Mouse (Mus musculus) cortical plate, adult 2 months (tissue): ENCODE measurements around the gene Ushbp1. TPM values are rescaled to one million over a fixed set of nuclear protein-coding genes. Genes with fewer than 3 reads are reported as not detected.
A peak's percentile ranks its signal among the peaks of the same experiment; 100 is the strongest.

ENCODE experiments used
- H3K27ac ChIP-seq: fragments of 200-500 bp; 2 replicates; pipeline ENCODE4 v1.5.1; 2012; ENCODE audit warnings: low read length, control low read depth, inconsistent platforms; ENCODE audit not compliant: insufficient read depth
- H3K4me1 ChIP-seq: fragments of 200-500 bp; 2 replicates; pipeline ENCODE4 v1.6.1; 2011; ENCODE audit warnings: low read length; ENCODE audit not compliant: control insufficient read depth, insufficient read depth
- H3K4me3 ChIP-seq: fragments of 200-500 bp; 2 replicates; pipeline ENCODE4 v1.5.1; 2011; ENCODE audit warnings: mild to moderate bottlenecking, low read length, control low read depth; ENCODE audit not compliant: insufficient read depth
- CTCF ChIP-seq: fragments of 200-500 bp; IDR thresholded peaks from 2 replicates; pipeline ENCODE4 v1.5.1; 2011; ENCODE audit warnings: mild to moderate bottlenecking, control low read depth, low read length; ENCODE audit not compliant: insufficient read depth; ENCODE audit errors: extremely low read depth
- POLR2A ChIP-seq: fragments of 200-500 bp; IDR thresholded peaks from 2 replicates; pipeline ENCODE4 v1.6.1; 2011; ENCODE audit warnings: mild to moderate bottlenecking, low read length, control low read depth; ENCODE audit not compliant: insufficient read depth; ENCODE audit errors: extremely low read depth
- polyA plus RNA-seq: library from polyadenylated mRNA; depleted of rRNA; stranded (reverse); fragments of >200 nt; gene quantifications from 2 replicates; pipeline ENCODE4 v1.2.3, GENCODE M21; 2012

The Ushbp1 gene
- polyA plus RNA-seq, 1 experiment, result 9.0 TPM

DNA sequence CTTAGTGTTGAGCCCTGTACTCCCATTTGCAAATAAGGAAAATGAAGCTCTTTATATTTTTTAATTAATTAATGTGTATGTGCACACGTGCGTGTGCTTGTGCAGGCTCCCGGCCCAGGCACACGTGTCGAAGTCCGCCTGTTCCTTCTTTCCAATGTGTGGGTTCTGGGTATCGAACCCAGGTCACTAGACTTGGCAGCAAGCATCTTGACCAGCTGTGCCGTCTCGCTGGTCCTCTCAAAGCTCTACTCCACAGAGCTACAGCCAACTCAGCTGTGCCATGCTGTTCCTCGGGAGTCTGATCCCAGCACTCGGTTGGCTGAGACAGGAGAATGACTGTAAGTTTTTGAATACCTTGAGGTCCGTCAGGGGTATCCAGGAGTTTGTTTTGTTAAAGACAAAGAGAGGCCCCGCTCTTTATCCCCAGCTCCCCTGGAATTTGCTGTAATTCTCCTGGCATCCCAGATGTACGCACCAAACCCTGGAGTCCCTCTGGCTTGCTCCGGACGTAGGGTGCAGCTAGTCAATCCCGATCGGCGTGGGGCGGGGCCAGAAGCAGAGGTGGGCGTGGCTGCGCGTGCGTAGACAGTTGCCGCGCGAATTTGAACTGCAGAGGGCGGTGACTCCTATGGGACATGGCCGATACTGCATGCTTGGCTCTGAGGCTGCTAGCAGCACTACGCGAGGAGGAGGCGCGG is 9.9 kb upstream of the Ushbp1 start, which contains the start of gene Ankle1:
Gene Ankle1, plus strand, starts transcription at position 610 of the 698 bp plus-strand sequence.
- peak within 1 kb of the TSS; percentile 37 for H3K4me3 ChIP-seq
- H3K4me1 ChIP-seq, result 0 out of 2 replicates have a peak, but pooled peaks cover 1% of the 10 kb centered on the region
- no peak within 1 kb of the TSS for H3K27ac ChIP-seq
- TF ChIP-seq CTCF, result peak; percentile 36
- TF ChIP-seq POLR2A, result peak; percentile 84

DNA sequence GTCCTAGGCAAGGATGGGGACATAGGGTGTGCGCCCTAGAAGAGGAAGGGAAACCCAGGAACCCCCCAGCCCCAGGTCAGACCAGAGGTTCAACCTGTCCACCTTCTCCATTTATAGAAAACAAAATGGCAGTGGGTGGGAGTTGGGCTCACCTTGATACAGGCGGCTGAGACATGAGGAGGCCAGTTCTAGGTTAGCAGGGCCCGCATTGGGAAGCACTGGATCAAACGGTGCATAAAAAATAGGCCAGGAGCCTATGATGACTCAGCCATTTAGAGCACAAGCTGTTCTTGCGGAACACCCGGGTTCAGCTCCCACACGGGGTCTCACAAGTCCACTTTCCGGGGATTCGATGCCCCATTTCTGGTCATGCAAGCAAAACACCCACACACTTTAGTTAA is 9.3 kb upstream of the Ushbp1 start:
- Histone ChIP-seq H3K4me3 (no peak overlapping the region; the same call in 1 of the 2 replicates), H3K4me1 (0 out of 2 replicates have a peak, but pooled peaks cover 1% of the 10 kb centered on the region), H3K27ac (no peak overlapping the region)
- no peak for TF ChIP-seq CTCF
- no peak for TF ChIP-seq POLR2A

DNA sequence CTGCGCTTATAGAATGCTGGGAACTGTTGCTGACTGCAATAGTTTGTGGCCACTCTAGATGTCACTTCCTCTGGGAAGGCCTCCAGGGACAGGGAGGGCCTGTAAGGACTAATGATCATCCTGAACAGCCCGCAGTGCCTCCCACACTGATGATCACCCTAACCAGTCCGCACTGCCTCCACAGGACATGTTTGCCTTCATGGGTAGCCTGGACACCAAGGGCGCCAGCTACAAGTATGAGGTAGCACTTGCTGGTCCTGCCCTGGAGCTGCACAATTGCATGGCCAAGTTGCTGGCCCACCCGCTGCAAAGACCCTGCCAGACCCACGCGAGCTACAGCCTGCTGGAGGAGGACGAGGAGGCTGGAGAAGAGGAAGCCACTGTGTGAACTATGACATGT is 8.4 kb upstream of the Ushbp1 start:
- Histone ChIP-seq H3K27ac (no peak overlapping the region), H3K4me3 (no peak overlapping the region), H3K4me1 (0 out of 2 replicates have a peak, but pooled peaks cover 1% of the 10 kb centered on the region)
- no peak for TF ChIP-seq POLR2A
- TF ChIP-seq CTCF, result no peak

DNA sequence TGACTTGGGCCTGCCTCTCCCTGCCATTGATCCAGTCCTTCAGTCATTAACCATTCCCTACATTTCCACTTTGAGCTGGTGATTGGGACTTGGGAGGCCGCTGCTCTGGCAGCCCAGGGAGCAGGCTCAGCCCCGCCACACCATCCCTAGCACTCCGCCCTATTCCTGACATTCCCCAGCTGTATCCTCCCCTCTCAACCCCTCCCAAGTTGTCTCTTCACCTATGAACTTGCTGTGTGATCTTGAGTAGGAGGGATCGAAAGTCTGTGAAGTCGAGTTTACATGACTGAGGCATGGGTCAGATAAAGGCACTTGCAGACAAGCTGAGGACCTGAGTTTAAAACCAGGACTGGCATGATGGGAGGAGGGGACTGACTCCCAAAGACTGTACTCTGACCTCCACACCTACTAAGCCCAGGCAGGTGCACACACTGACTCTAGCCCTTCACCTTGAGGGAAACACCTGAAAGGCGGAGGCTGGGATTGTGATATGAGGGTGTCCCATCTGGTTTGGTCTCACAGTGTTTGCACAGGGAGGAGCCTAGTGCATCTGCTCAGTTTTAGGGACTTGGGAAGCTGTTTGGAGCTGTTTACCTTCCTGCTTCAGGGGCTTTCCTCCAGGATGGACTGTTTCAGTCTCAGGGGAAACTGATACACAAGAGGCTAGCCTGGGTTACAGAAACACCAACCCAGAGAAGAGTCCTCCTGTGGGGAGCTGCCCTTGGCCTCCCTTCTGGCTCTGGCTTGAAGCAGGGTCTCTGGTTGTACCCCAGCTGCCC is 7.7 kb upstream of the Ushbp1 start:
- Histone ChIP-seq H3K4me1 (0 out of 2 replicates have a peak, but pooled peaks cover 1% of the 10 kb centered on the region), H3K4me3 (no peak overlapping the region), H3K27ac (no peak overlapping the region)
- TF ChIP-seq CTCF (no peak), POLR2A (no peak)

DNA sequence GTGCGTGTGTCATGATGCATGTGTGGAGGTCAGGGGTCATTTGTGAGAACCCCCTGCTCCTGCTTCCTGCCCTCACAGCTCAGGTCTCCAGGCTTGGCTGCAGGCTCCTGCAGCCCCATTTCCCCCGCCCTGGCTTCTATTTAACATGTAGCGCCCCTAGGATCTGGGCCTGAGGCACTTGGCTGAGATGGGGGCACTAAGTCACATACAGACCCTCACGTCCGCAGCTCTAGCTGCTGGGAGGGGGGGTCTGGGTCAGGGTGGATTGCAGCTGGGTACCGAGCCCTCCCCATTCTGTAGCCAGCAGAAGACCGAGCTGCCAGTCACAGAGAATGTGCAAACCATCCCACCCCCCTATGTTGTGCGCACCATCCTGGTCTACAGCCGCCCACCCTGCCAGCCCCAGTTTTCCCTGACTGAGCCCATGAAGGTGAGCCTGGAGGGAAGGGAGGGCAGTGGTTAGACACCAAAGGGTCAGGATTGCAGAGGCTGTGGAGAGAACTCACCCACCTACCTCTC is 6.9 kb upstream of the Ushbp1 start:
- TF ChIP-seq CTCF (no peak), POLR2A (no peak)
- no peak overlapping the region for H3K27ac ChIP-seq
- 0 out of 2 replicates have a peak, but pooled peaks cover 1% of the 10 kb centered on the region for H3K4me1 ChIP-seq
- no peak overlapping the region for H3K4me3 ChIP-seq

DNA sequence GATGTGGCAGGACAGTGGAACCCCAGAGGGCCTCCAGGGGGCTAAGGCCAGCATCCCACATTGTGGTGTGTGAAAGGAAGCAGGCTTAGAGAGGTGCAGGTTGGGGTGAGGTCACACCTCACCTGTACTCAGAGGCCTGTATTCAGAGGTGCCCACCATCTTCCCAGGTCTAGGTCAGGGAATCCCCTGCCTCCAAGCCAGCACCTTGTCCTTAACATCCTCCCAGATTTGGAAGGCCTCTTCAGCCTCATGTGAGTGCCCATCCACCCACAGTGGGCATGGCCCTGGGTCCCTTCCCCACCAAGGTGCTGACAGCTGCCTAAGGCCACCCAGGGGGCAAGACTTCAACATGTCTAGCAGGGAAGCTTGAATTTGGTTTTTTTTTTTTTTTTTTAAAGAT is 5.9 kb upstream of the Ushbp1 start:
- TF ChIP-seq CTCF, result no peak
- Histone ChIP-seq H3K4me3 (no peak overlapping the region), H3K27ac (no peak overlapping the region), H3K4me1 (0 out of 2 replicates have a peak, but pooled peaks cover 1% of the 10 kb centered on the region)

DNA sequence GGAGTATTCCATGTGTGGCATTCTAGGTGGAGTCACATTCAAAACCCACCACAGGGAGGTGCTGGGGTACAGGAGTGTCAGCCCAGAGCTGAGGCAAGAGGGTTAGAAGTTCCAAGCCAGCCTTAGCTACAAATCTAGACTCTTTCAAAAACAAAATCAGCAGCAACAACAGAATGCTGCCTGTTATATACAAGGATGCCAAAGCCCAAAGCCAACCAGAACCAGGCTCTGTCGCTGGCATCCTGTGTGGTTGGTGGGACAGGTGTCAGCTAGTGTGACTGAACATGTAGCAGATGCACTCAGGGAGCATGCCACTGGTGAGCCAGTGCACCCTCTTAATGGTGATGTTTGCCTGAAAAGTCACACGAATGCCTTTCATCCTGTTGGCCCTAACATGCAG is 5.2 kb upstream of the Ushbp1 start:
- Histone ChIP-seq H3K4me1 (0 out of 2 replicates have a peak, but pooled peaks cover 1% of the 10 kb centered on the region), H3K27ac (no peak overlapping the region), H3K4me3 (no peak overlapping the region)
- TF ChIP-seq POLR2A, result no peak
- TF ChIP-seq CTCF, result no peak

DNA sequence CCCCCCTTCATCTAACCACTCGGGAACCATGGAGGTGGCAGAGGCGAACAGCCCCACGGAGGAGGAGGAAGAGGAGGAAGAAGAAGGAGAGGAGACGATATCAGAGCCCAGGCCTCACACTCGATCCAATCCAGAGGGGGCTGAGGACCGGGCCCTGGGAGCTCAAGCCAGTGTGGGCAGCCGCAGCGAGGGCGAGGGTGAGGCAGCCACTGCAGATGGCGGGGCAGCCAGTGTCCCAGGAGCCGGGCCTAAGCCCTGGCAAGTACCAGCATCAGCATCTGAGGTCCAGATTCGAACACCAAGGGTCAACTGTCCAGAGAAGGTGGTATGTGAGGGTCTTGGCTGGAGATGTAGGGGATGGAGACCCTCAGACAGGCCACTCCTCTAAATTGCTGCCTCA is 2.1 kb upstream of the Ushbp1 start:
- peak overlapping the region; percentile 64; the same call in 1 of the 2 replicates for H3K4me3 ChIP-seq
- TF ChIP-seq POLR2A (no peak), CTCF (no peak)
- H3K4me1 ChIP-seq, result no peaks in the 10 kb centered on the region
- H3K27ac ChIP-seq, result no peak overlapping the region

DNA sequence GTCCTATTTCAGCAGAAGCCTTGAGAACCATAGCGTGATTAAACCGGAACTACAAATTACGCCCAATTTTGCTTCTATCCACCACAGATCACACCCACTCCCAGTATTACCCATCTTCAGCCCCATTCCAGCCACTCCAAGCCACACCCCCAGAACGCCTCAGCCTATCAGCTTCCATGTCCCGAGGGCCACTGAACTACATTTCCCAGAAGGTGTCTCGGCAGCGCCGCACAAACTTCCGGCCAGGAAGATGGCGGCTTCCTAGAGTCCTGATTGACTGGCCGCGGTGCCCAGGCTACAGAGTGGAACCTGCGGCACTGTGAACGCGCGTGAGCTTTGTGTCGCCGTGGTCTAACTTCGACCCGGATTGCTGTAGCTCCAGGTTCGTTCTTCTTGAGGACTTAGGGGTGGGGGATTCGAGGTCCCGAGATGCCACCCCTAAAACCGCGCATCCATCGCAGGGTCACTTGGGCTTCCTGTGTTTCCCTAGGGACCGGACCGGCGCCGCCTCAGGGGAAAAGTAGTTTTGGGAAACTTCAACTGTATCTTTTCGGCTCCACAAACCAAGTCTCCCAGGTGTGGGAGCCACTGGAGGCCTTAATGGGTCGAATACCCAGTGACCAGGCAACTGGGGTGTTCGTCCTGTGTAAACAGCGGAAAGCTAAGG is 1.2 kb upstream of the Ushbp1 start, which contains the start of gene Babam1:
Gene Babam1, plus strand, starts transcription at position 223 of the 667 bp plus-strand sequence.
- H3K4me3 ChIP-seq, result peak within 1 kb of the TSS; percentile 64
- H3K4me1 ChIP-seq, result no peaks in the 10 kb centered on the region
- TF ChIP-seq POLR2A, result peak; percentile 78
- no peak for TF ChIP-seq CTCF
- peak within 1 kb of the TSS; percentile 4 for H3K27ac ChIP-seq
